Mouse (Mus musculus) midbrain, postnatal 0 days (tissue): ENCODE data around the gene Gm1113. TPM values are rescaled to one million over a fixed set of nuclear protein-coding genes. Genes with fewer than 3 reads are reported as not detected.
A peak's percentile ranks its signal among the peaks of the same experiment; 100 is the strongest.

Source experiments
- ATAC-seq: fragments of 200-750 bp; cut with Nextera tagmentation; 2 replicates; pipeline ENCODE4 v1.8.0; 2017; ENCODE audit warnings: moderate number of reproducible peaks, mild to moderate bottlenecking, moderate TSS enrichment, moderate library complexity; ENCODE audit not compliant: low FRiP score
- DNase-seq: peaks from one replicate; pipeline ENCODE4 v3.0.0-alpha.2; 2015; ENCODE audit warnings: low spot score
- H3K27ac ChIP-seq: fragments of 300-500 bp; sonication (generic); 2 replicates; pipeline ENCODE4 v1.5.1; 2014; ENCODE audit warnings: low read depth, mild to moderate bottlenecking, low read length, mixed read lengths
- H3K27me3 ChIP-seq: fragments of 300-500 bp; sonication (generic); 2 replicates; pipeline ENCODE4 v1.6.1; 2014; ENCODE audit warnings: low read length, control low read depth, mixed read lengths; ENCODE audit not compliant: insufficient read depth
- H3K36me3 ChIP-seq: fragments of 300-500 bp; sonication (generic); 2 replicates; pipeline ENCODE4 v1.6.1; 2014; ENCODE audit warnings: low read length, control low read depth, mixed read lengths; ENCODE audit not compliant: insufficient read depth
- H3K4me1 ChIP-seq: fragments of 300-500 bp; sonication (generic); 2 replicates; pipeline ENCODE4 v1.6.1; 2014; ENCODE audit warnings: mild to moderate bottlenecking, control low read depth, antibody characterized with exemption, low read length, mixed read lengths; ENCODE audit not compliant: insufficient read depth
- H3K4me2 ChIP-seq: fragments of 300-500 bp; sonication (generic); 2 replicates; pipeline ENCODE4 v1.6.1; 2014; ENCODE audit warnings: low read depth, mild to moderate bottlenecking, low read length, mixed read lengths; ENCODE audit not compliant: poor library complexity, severe bottlenecking
- H3K4me3 ChIP-seq: fragments of 300-500 bp; sonication (generic); 2 replicates; pipeline ENCODE4 v1.5.1; 2014; ENCODE audit warnings: low read depth, mild to moderate bottlenecking, low read length, moderate library complexity
- H3K9ac ChIP-seq: fragments of 300-500 bp; sonication (generic); replicated peaks from 2 replicates; pipeline ENCODE4 v1.6.1; 2014; ENCODE audit warnings: mild to moderate bottlenecking, low read length, moderate library complexity, mixed read lengths; ENCODE audit not compliant: poor library complexity, severe bottlenecking
- H3K9me3 ChIP-seq: fragments of 300-500 bp; sonication (generic); 2 replicates; pipeline ENCODE4 v1.6.1; 2016; ENCODE audit warnings: low read length, control low read depth
- CTCF ChIP-seq: IDR thresholded peaks from 2 replicates; pipeline ENCODE4 v1.5.1; 2016; ENCODE audit warnings: antibody characterized with exemption, mild to moderate bottlenecking
- WGBS: fragments of 180-500 bp; shearing (Covaris S2); extraction: QIAGEN DNeasy Blood & Tissue Kit; methylation state at CpG from one replicate; pipeline ENCODE4 v1.1.7; 2014; 5-methylcytosine and 5-hydroxymethylcytosine counted together
- polyA plus RNA-seq: library from polyadenylated mRNA; unstranded; fragments of >200 nt; fragmentation: Nextera tagmentation; extraction: Ambion mirVana; gene quantifications from 2 replicates; pipeline ENCODE4 v1.2.1, GENCODE M21; 2015
- total RNA-seq: library from RNA; depleted of rRNA; stranded (reverse); fragments of >200 nt; gene quantifications from 2 replicates; pipeline ENCODE4 v1.2.3, GENCODE M21; 2014

The Gm1113 gene
- total and polyA plus RNA-seq, 2 experiments from 2014 or later, result not detected

- Histone ChIP-seq H3K36me3 (peaks cover 17% of the 10 kb centered on the region; the same call in 1 of the 2 replicates), H3K9me3 (no peaks in the 10 kb centered on the region), H3K27me3 (no peaks in the 10 kb centered on the region), H3K4me3 (no peak overlapping the region), H3K4me1 (no peaks in the 10 kb centered on the region), H3K9ac (no peak overlapping the region), H3K27ac (no peak overlapping the region), H3K4me2 (no peak overlapping the region)
- no peak for TF ChIP-seq CTCF
- DNase-seq, result peak; percentile 17
- ATAC-seq, result no peak
- 56% methylated on average over 13 of the region's 13 CpGs for WGBS
Measured at GRCm38 (mm10) chr9:35482014-35482898, 35.8 kb downstream of the Gm1113 start.

DNA sequence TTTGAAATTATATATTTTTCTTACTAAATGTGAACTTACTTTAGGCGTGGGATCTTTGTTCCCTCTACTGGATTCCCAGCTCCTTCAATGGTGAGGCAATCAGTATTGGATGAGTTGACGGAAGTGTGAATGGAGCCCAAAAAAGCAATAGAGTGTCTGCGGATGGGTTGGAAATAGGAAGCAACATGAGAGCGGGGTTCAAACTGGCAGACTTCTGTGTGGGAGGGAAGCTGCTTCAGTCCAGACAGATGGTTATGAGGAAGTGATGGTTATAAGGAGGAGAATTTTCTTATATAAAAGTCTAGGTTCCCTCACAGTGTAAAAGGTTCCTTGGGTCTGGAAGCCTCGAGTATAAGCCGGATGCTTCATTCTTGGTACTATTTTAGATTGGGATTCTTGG lies 38.6 kb downstream of the Gm1113 start:
- Histone ChIP-seq H3K4me2 (no peak overlapping the region), H3K27ac (no peak overlapping the region), H3K36me3 (peaks cover 17% of the 10 kb centered on the region), H3K9ac (no peak overlapping the region), H3K4me1 (no peaks in the 10 kb centered on the region), H3K4me3 (no peak overlapping the region), H3K9me3 (no peaks in the 10 kb centered on the region), H3K27me3 (no peaks in the 10 kb centered on the region)
- no peak for TF ChIP-seq CTCF
- 92% methylated on average over 6 of the region's 6 CpGs for WGBS
- DNase-seq (no peak), ATAC-seq (no peak)

DNA sequence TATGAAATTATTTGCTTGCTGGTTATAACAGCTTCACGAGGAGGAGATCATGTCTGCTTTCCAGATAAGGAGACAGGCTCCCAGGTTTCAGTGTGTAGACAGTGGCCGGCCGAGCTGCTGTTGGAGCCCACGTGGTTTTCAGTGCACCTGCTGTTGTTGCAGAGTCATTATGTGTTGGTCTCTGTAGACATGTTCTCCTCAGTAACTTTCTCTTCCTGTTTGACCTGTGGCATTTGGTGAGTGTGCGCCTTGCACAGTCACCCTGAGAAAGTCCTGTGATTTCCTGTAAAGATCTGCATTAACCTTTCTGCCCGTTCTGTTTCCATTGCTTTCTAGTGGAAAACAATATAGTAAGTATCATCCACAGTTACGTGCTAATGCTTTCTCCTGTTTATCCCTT lies 42.7 kb downstream of the Gm1113 start:
- DNase-seq, result no peak
- peaks cover 28% of the 10 kb centered on the region for H3K36me3 ChIP-seq
- H3K4me3 ChIP-seq, result no peak overlapping the region
- H3K27ac ChIP-seq, result no peak overlapping the region
- H3K9me3 ChIP-seq, result no peaks in the 10 kb centered on the region
- no peak for ATAC-seq
- H3K4me2 ChIP-seq, result no peak overlapping the region
- H3K4me1 ChIP-seq, result no peaks in the 10 kb centered on the region
- H3K27me3 ChIP-seq, result no peaks in the 10 kb centered on the region
- 89% methylated on average over 7 of the region's 7 CpGs for WGBS
- no peak overlapping the region for H3K9ac ChIP-seq
- TF ChIP-seq CTCF, result no peak

GRCm38 (mm10) chr9:35474104-35474724 lies 43.9 kb downstream of the Gm1113 start:
- Histone ChIP-seq H3K36me3 (peaks cover 28% of the 10 kb centered on the region), H3K9ac (no peak overlapping the region), H3K4me2 (no peak overlapping the region), H3K27me3 (no peaks in the 10 kb centered on the region), H3K4me1 (no peaks in the 10 kb centered on the region), H3K9me3 (no peaks in the 10 kb centered on the region), H3K27ac (no peak overlapping the region), H3K4me3 (no peak overlapping the region)
- ATAC-seq (no peak), DNase-seq (no peak)
- TF ChIP-seq CTCF, result no peak
- 85% methylated on average over 10 of the region's 10 CpGs for WGBS

DNA sequence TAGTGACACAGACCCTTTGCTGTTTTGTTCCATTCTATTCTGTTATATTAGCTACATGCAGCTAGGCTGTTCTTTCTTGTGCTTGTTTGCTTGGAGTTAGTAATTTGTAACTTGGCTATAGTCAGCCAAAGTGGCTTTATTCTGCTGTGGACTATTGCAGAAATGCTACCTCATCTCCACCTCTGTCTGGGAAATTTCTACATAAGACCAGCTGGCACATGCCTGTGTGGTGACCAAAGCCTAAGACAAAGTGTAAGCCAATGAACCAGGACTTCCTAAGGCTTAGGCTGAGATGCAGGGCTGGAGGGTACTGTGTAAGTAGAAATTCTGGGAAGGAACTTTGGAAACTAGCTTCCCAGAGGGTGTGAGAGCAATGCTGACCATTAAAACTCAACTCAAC lies 49.2 kb downstream of the Gm1113 start:
- TF ChIP-seq CTCF, result no peak

DNA sequence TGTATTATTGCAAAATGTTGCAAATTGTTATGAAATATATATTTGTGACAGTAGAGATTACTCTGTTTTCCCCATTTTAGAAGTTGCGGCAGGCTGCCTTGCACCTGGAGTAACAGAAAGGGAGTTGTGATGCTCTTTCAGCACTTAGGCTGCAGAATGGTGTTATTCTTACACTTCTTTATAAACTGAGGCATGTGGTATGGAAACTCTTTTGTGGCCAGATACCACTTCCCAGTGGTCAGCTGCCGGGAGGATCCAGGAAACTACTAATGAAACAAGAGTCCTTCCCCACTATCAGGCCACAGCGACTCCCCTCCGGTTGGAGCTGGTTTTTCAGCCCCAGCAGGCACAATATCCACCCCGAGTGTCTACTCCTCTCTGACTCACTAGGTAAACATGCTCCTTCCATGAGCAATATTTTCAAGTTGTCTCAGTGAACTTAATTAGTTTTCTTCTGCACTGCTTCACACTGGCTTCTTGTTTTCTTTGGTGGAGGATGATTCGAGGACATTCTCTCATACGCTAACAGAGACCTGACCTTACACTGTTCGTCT lies 50.7 kb downstream of the Gm1113 start:
- 80% methylated on average over 8 of the region's 8 CpGs for WGBS
- no peak for ATAC-seq

More for the DNA sequence above, 49.2 kb downstream of the Gm1113 start:
- H3K27ac ChIP-seq, result no peak overlapping the region
- no peak overlapping the region for H3K9ac ChIP-seq
- no peaks in the 10 kb centered on the region for H3K9me3 ChIP-seq
- no peak for ATAC-seq
- H3K27me3 ChIP-seq, result no peaks in the 10 kb centered on the region
- H3K4me2 ChIP-seq, result no peak overlapping the region
- no peak for DNase-seq
- H3K4me3 ChIP-seq, result no peak overlapping the region
- H3K4me1 ChIP-seq, result no peaks in the 10 kb centered on the region
- peaks cover 9% of the 10 kb centered on the region for H3K36me3 ChIP-seq

More for the DNA sequence above, 50.7 kb downstream of the Gm1113 start:
- Histone ChIP-seq H3K9me3 (no peaks in the 10 kb centered on the region), H3K4me1 (no peaks in the 10 kb centered on the region), H3K27me3 (no peaks in the 10 kb centered on the region), H3K9ac (no peak overlapping the region), H3K27ac (no peak overlapping the region), H3K4me3 (no peak overlapping the region), H3K36me3 (peaks cover 8% of the 10 kb centered on the region; the same call in 1 of the 2 replicates), H3K4me2 (no peak overlapping the region)
- TF ChIP-seq CTCF, result no peak
- no peak for DNase-seq
